Mouse (Mus musculus): ENCODE results near the gene Copz2.

DNA sequence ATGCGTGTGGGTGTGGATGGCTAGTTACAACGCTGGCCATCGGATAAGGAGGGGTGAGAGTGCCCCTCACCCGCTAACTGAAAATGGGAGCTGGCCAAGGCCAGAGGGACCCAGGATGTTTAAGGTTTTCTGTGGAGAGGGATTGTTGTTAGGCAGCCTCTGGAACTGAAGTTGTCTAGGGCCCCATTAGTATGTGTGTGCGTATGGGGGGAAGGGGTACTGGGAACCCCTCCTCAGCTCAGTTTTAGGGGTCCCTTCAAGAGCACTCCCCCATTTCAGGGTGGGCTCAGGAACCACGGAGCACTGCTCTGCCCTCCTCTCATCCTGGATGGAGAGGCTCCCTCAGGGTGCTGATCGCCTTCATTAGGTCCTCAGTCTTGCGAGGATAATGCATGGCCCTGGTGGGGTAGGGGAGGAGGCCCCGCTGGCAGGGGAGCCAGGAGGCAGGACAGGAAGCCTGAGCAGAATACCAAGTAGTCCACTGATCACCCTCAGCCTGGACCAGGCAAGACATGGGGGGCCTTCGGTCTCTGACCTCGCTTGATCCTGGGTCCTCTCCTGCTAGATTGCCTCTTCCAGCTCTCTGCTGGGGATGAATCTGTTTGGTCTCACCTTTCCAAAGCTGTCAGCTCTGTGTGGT, 43.7 kb downstream of the Copz2 start:
- TF ChIP-seq TAL1 (IDR thresholded peaks at IDR 0.05; ENCODE audit: low read length) (no peak), GATA1 (IDR thresholded peaks at IDR 0.05; ENCODE audit: low read length) (no peak)
